Mouse (Mus musculus) thymus, adult 2 months (tissue): ENCODE measurements at regions not wholly inside any gene's neighbourhood (a gene's known extent, or its start where the extent isn't known, plus 50 kb on each side); places are given as distances from the start of the nearest gene placed in this dataset.

ENCODE experiments used
- DNase-seq: peaks from one replicate; pipeline ENCODE4 v3.0.0; 2021
- H3K27ac ChIP-seq: fragments of 200-500 bp; 2 replicates; pipeline ENCODE4 v1.5.1; 2012; ENCODE audit warnings: low read length, control low read depth; ENCODE audit not compliant: control insufficient read depth, insufficient read depth
- H3K27me3 ChIP-seq: fragments of 200-500 bp; 2 replicates; pipeline ENCODE4 v1.6.1; 2012; ENCODE audit warnings: mild to moderate bottlenecking, low read length, moderate library complexity, mixed read lengths; ENCODE audit not compliant: control insufficient read depth, insufficient read depth
- H3K36me3 ChIP-seq: fragments of 200-500 bp; 2 replicates; pipeline ENCODE4 v1.6.1; 2012; ENCODE audit warnings: mild to moderate bottlenecking, low read length, moderate library complexity; ENCODE audit not compliant: control insufficient read depth, insufficient read depth
- H3K4me1 ChIP-seq: fragments of 200-500 bp; replicated peaks from 2 replicates; pipeline ENCODE4 v1.6.1; 2012; ENCODE audit warnings: low read length; ENCODE audit not compliant: control insufficient read depth, insufficient read depth
- H3K4me3 ChIP-seq: fragments of 200-500 bp; 2 replicates; pipeline ENCODE4 v1.5.1; 2012; ENCODE audit warnings: mild to moderate bottlenecking, low read length, control low read depth, moderate library complexity; ENCODE audit not compliant: control insufficient read depth, insufficient read depth
- CTCF ChIP-seq: fragments of 200-500 bp; IDR thresholded peaks from 2 replicates; pipeline ENCODE4 v1.5.1; 2012; ENCODE audit warnings: mild to moderate bottlenecking, control low read depth, low read length, moderate library complexity, borderline replicate concordance; ENCODE audit not compliant: control insufficient read depth, poor library complexity, insufficient read depth; ENCODE audit errors: extremely low read depth
- POLR2A ChIP-seq: fragments of 200-500 bp; IDR thresholded peaks from 2 replicates; pipeline ENCODE4 v1.6.1; 2012; ENCODE audit warnings: mild to moderate bottlenecking, low read length, control low read depth, moderate library complexity; ENCODE audit not compliant: control insufficient read depth, poor library complexity, insufficient read depth; ENCODE audit errors: extremely low read depth
- WGBS: fragments of 180-500 bp; shearing (Covaris S2); methylation state at CpG from one replicate; pipeline ENCODE4 v1.1.7; 2018; 5-methylcytosine and 5-hydroxymethylcytosine counted together

- Histone ChIP-seq H3K27ac (no peak overlapping the region), H3K36me3 (no peaks in the 10 kb centered on the region), H3K27me3 (no peaks in the 10 kb centered on the region), H3K4me3 (no peak overlapping the region), H3K4me1 (no peaks in the 10 kb centered on the region)
- no peak for TF ChIP-seq POLR2A
- TF ChIP-seq CTCF, result no peak
- no peak for DNase-seq
- WGBS, result 63% methylated on average over 6 of the region's 6 CpGs
These were observed 413.3 kb downstream of the Lrig3 start for GRCm38 (mm10) chr10:126379239-126379638.

- H3K4me3 ChIP-seq, result no peak overlapping the region
- no peaks in the 10 kb centered on the region for H3K4me1 ChIP-seq
- no peaks in the 10 kb centered on the region for H3K36me3 ChIP-seq
- no peak for DNase-seq
- WGBS, result 85% methylated on average over 6 of the region's 6 CpGs
- H3K27ac ChIP-seq, result no peak overlapping the region
- TF ChIP-seq POLR2A (no peak), CTCF (no peak)
- H3K27me3 ChIP-seq, result no peaks in the 10 kb centered on the region
These were observed 407.9 kb downstream of the Lrig3 start for GRCm38 (mm10) chr10:126373906-126374305.

- H3K27me3 ChIP-seq, result no peaks in the 10 kb centered on the region
- no peak overlapping the region for H3K4me3 ChIP-seq
- H3K36me3 ChIP-seq, result no peaks in the 10 kb centered on the region
- no peak for DNase-seq
- no peaks in the 10 kb centered on the region for H3K4me1 ChIP-seq
- 95% methylated on average over 6 of the region's 6 CpGs for WGBS
- TF ChIP-seq CTCF (no peak), POLR2A (no peak)
- no peak overlapping the region for H3K27ac ChIP-seq
These were observed 405.9 kb downstream of the Lrig3 start for GRCm38 (mm10) chr10:126371881-126372280.

- H3K4me3 ChIP-seq, result no peak overlapping the region
- TF ChIP-seq CTCF (no peak), POLR2A (no peak)
- WGBS, result 89% methylated on average over 11 of the region's 11 CpGs
These were observed 383.1 kb downstream of the Lrig3 start for GRCm38 (mm10) chr10:126349076-126349475.

GRCm38 (mm10) chr10:126337426-126337825 is 371.5 kb downstream of the Lrig3 start:
- Histone ChIP-seq H3K4me1 (no peaks in the 10 kb centered on the region), H3K27ac (no peak overlapping the region), H3K36me3 (no peaks in the 10 kb centered on the region), H3K27me3 (no peaks in the 10 kb centered on the region), H3K4me3 (no peak overlapping the region)
- no peak for DNase-seq
- WGBS, result 80% methylated on average over 4 of the region's 4 CpGs
- TF ChIP-seq CTCF, result no peak
- no peak for TF ChIP-seq POLR2A

More at GRCm38 (mm10) chr10:126349076-126349475, 383.1 kb downstream of the Lrig3 start:
- H3K4me1 ChIP-seq, result no peaks in the 10 kb centered on the region
- H3K36me3 ChIP-seq, result no peaks in the 10 kb centered on the region
- H3K27ac ChIP-seq, result no peak overlapping the region
- no peak for DNase-seq
- no peaks in the 10 kb centered on the region for H3K27me3 ChIP-seq

GRCm38 (mm10) chr10:126333786-126334185 is 367.8 kb downstream of the Lrig3 start:
- WGBS, result 93% methylated on average over 5 of the region's 5 CpGs
- no peak for DNase-seq
- Histone ChIP-seq H3K4me3 (no peak overlapping the region), H3K27me3 (no peaks in the 10 kb centered on the region), H3K36me3 (no peaks in the 10 kb centered on the region), H3K27ac (no peak overlapping the region), H3K4me1 (no peaks in the 10 kb centered on the region)
- TF ChIP-seq POLR2A, result no peak
- no peak for TF ChIP-seq CTCF

- no peak overlapping the region for H3K27ac ChIP-seq
- DNase-seq, result peak; percentile 4
- H3K27me3 ChIP-seq, result no peaks in the 10 kb centered on the region
- WGBS, result 10% methylated on average over 17 of the region's 17 CpGs
- no peak for TF ChIP-seq CTCF
- TF ChIP-seq POLR2A, result no peak
- H3K4me1 ChIP-seq, result no peaks in the 10 kb centered on the region
- H3K4me3 ChIP-seq, result no peak overlapping the region
- H3K36me3 ChIP-seq, result no peaks in the 10 kb centered on the region
These were observed 364.5 kb downstream of the Lrig3 start for GRCm38 (mm10) chr10:126330305-126330969.

- no peak for DNase-seq
- Histone ChIP-seq H3K4me1 (no peaks in the 10 kb centered on the region), H3K36me3 (no peaks in the 10 kb centered on the region), H3K27me3 (no peaks in the 10 kb centered on the region), H3K4me3 (no peak overlapping the region), H3K27ac (no peak overlapping the region)
- 94% methylated on average over 9 of the region's 9 CpGs for WGBS
- no peak for TF ChIP-seq CTCF
- TF ChIP-seq POLR2A, result no peak
These were observed 354.9 kb downstream of the Lrig3 start for GRCm38 (mm10) chr10:126320831-126321230.
